Mouse (Mus musculus): ENCODE data around the gene Dera. TPM values are rescaled to one million over a fixed set of nuclear protein-coding genes. Genes with fewer than 3 reads are reported as not detected.

Gene Dera
- polyA plus RNA-seq, 1 experiment from 2014 or later = 59.9 TPM

- 90% methylated on average over 4 of the region's 4 CpGs for WGBS
- no peaks in the 10 kb centered on the region for H3K27me3 ChIP-seq (ENCODE audit: control insufficient read depth, insufficient read depth, low read length)
Observed at GRCm38 (mm10) chr6:137752275-137752655, 2.1 kb upstream of the Dera start.

GRCm38 (mm10) chr6:137754857-137755232 is 499 bp downstream of the Dera start:
- peak; percentile 24; the same call in 1 of the 2 replicates for ATAC-seq (ENCODE audit: low FRiP score)
- peak overlapping the region; percentile 65 for H3K4me2 ChIP-seq
- H3K9ac ChIP-seq (ENCODE audit: low read length) = no peak overlapping the region; the same call in 1 of the 2 replicates
- H3K27me3 ChIP-seq (ENCODE audit: control insufficient read depth, insufficient read depth, low read length) = no peaks in the 10 kb centered on the region
- no peak for DNase-seq (ENCODE audit: low spot score, missing footprints)
- H3K4me1 ChIP-seq (ENCODE audit: control insufficient read depth, insufficient read depth, low read length) = peaks cover 8% of the 10 kb centered on the region
- H3K27ac ChIP-seq (ENCODE audit: low read depth, low read length) = no peak overlapping the region
- H3K36me3 ChIP-seq (ENCODE audit: control insufficient read depth, insufficient read depth, low read length) = no peaks in the 10 kb centered on the region
- peak overlapping the region; percentile 66 for H3K4me3 ChIP-seq (ENCODE audit: low read depth, low read length)
- no peaks in the 10 kb centered on the region for H3K9me3 ChIP-seq (ENCODE audit: control insufficient read depth, low read length)
- WGBS = 6% methylated on average over 8 of the region's 8 CpGs

More at GRCm38 (mm10) chr6:137752275-137752655, 2.1 kb upstream of the Dera start:
- H3K9ac ChIP-seq (ENCODE audit: low read length) = no peak overlapping the region
- H3K9me3 ChIP-seq (ENCODE audit: control insufficient read depth, low read length) = no peaks in the 10 kb centered on the region
- peaks cover 10% of the 10 kb centered on the region; the same call in 1 of the 2 replicates for H3K36me3 ChIP-seq (ENCODE audit: control insufficient read depth, insufficient read depth, low read length)
- DNase-seq (ENCODE audit: low spot score, missing footprints) = peak; percentile 59
- no peak overlapping the region for H3K4me3 ChIP-seq (ENCODE audit: low read depth, low read length)
- H3K4me1 ChIP-seq (ENCODE audit: control insufficient read depth, insufficient read depth, low read length) = peaks cover 4% of the 10 kb centered on the region
- no peak overlapping the region for H3K27ac ChIP-seq (ENCODE audit: low read depth, low read length)
- no peak for ATAC-seq (ENCODE audit: low FRiP score)
- no peak overlapping the region for H3K4me2 ChIP-seq

- Histone ChIP-seq H3K4me2 (no peak overlapping the region), H3K4me3 (ENCODE audit: low read depth, low read length) (no peak overlapping the region), H3K9ac (ENCODE audit: low read length) (no peak overlapping the region), H3K9me3 (ENCODE audit: control insufficient read depth, low read length) (no peaks in the 10 kb centered on the region), H3K4me1 (ENCODE audit: control insufficient read depth, insufficient read depth, low read length) (peaks cover 8% of the 10 kb centered on the region), H3K27ac (ENCODE audit: low read depth, low read length) (no peak overlapping the region), H3K27me3 (ENCODE audit: control insufficient read depth, insufficient read depth, low read length) (no peaks in the 10 kb centered on the region), H3K36me3 (ENCODE audit: control insufficient read depth, insufficient read depth, low read length) (no peaks in the 10 kb centered on the region)
- 75% methylated on average over 5 of the region's 5 CpGs for WGBS
- DNase-seq (ENCODE audit: low spot score, missing footprints) (no peak), ATAC-seq (ENCODE audit: low FRiP score) (no peak)
Observed at GRCm38 (mm10) chr6:137756310-137756709, 2.0 kb downstream of the Dera start.

GRCm38 (mm10) chr6:137757891-137758290 is 3.5 kb downstream of the Dera start:
- ATAC-seq (ENCODE audit: low FRiP score) = no peak

GRCm38 (mm10) chr6:137759681-137760080 is 5.3 kb downstream of the Dera start:
- no peaks in the 10 kb centered on the region for H3K9me3 ChIP-seq (ENCODE audit: control insufficient read depth, low read length)
- H3K27me3 ChIP-seq (ENCODE audit: control insufficient read depth, insufficient read depth, low read length) = no peaks in the 10 kb centered on the region
- H3K9ac ChIP-seq (ENCODE audit: low read length) = no peak overlapping the region
- no peak overlapping the region for H3K27ac ChIP-seq (ENCODE audit: low read depth, low read length)
- WGBS = 43% methylated on average over 8 of the region's 8 CpGs
- DNase-seq (ENCODE audit: low spot score, missing footprints) (peak; percentile 85), ATAC-seq (ENCODE audit: low FRiP score) (peak; percentile 54)
- peaks cover 8% of the 10 kb centered on the region for H3K4me1 ChIP-seq (ENCODE audit: control insufficient read depth, insufficient read depth, low read length)
- no peak overlapping the region for H3K4me3 ChIP-seq (ENCODE audit: low read depth, low read length)
- H3K4me2 ChIP-seq = no peak overlapping the region
- H3K36me3 ChIP-seq (ENCODE audit: control insufficient read depth, insufficient read depth, low read length) = no peaks in the 10 kb centered on the region

More at GRCm38 (mm10) chr6:137757891-137758290, 3.5 kb downstream of the Dera start:
- Histone ChIP-seq H3K27ac (ENCODE audit: low read depth, low read length) (no peak overlapping the region), H3K4me2 (no peak overlapping the region), H3K4me3 (ENCODE audit: low read depth, low read length) (no peak overlapping the region), H3K36me3 (ENCODE audit: control insufficient read depth, insufficient read depth, low read length) (no peaks in the 10 kb centered on the region), H3K4me1 (ENCODE audit: control insufficient read depth, insufficient read depth, low read length) (peaks cover 8% of the 10 kb centered on the region), H3K27me3 (ENCODE audit: control insufficient read depth, insufficient read depth, low read length) (no peaks in the 10 kb centered on the region), H3K9ac (ENCODE audit: low read length) (no peak overlapping the region), H3K9me3 (ENCODE audit: control insufficient read depth, low read length) (no peaks in the 10 kb centered on the region)
- peak; percentile 66 for DNase-seq (ENCODE audit: low spot score, missing footprints)
- WGBS = 84% methylated on average over 1 of the region's 1 CpGs

GRCm38 (mm10) chr6:137760966-137761365 is 6.6 kb downstream of the Dera start:
- no peak overlapping the region for H3K4me2 ChIP-seq
- DNase-seq (ENCODE audit: low spot score, missing footprints) (peak; percentile 67), ATAC-seq (ENCODE audit: low FRiP score) (no peak)
- no peak overlapping the region for H3K4me3 ChIP-seq (ENCODE audit: low read depth, low read length)
- no peak overlapping the region for H3K9ac ChIP-seq (ENCODE audit: low read length)
- no peak overlapping the region for H3K27ac ChIP-seq (ENCODE audit: low read depth, low read length)
- H3K4me1 ChIP-seq (ENCODE audit: control insufficient read depth, insufficient read depth, low read length) = peaks cover 7% of the 10 kb centered on the region; the same call in 1 of the 2 replicates
- no peaks in the 10 kb centered on the region for H3K9me3 ChIP-seq (ENCODE audit: control insufficient read depth, low read length)
- no peaks in the 10 kb centered on the region for H3K27me3 ChIP-seq (ENCODE audit: control insufficient read depth, insufficient read depth, low read length)
- 91% methylated on average over 15 of the region's 15 CpGs for WGBS
- no peaks in the 10 kb centered on the region for H3K36me3 ChIP-seq (ENCODE audit: control insufficient read depth, insufficient read depth, low read length)

- Histone ChIP-seq H3K4me1 (ENCODE audit: control insufficient read depth, insufficient read depth, low read length) (peaks cover 5% of the 10 kb centered on the region; the same call in 1 of the 2 replicates), H3K4me3 (ENCODE audit: low read depth, low read length) (no peak overlapping the region), H3K9me3 (ENCODE audit: control insufficient read depth, low read length) (no peaks in the 10 kb centered on the region), H3K4me2 (no peak overlapping the region), H3K9ac (ENCODE audit: low read length) (no peak overlapping the region), H3K36me3 (ENCODE audit: control insufficient read depth, insufficient read depth, low read length) (no peaks in the 10 kb centered on the region), H3K27ac (ENCODE audit: low read depth, low read length) (no peak overlapping the region), H3K27me3 (ENCODE audit: control insufficient read depth, insufficient read depth, low read length) (no peaks in the 10 kb centered on the region)
- no peak for ATAC-seq (ENCODE audit: low FRiP score)
- peak; percentile 81 for DNase-seq (ENCODE audit: low spot score, missing footprints)
- 34% methylated on average over 3 of the region's 3 CpGs for WGBS
Observed at GRCm38 (mm10) chr6:137764572-137765210, 10.3 kb downstream of the Dera start.

GRCm38 (mm10) chr6:137766177-137766576 is 11.8 kb downstream of the Dera start:
- Histone ChIP-seq H3K9ac (ENCODE audit: low read length) (no peak overlapping the region), H3K36me3 (ENCODE audit: control insufficient read depth, insufficient read depth, low read length) (no peaks in the 10 kb centered on the region), H3K4me2 (no peak overlapping the region), H3K4me1 (ENCODE audit: control insufficient read depth, insufficient read depth, low read length) (peaks cover 3% of the 10 kb centered on the region; the same call in 1 of the 2 replicates), H3K27me3 (ENCODE audit: control insufficient read depth, insufficient read depth, low read length) (no peaks in the 10 kb centered on the region), H3K4me3 (ENCODE audit: low read depth, low read length) (no peak overlapping the region), H3K27ac (ENCODE audit: low read depth, low read length) (no peak overlapping the region), H3K9me3 (ENCODE audit: control insufficient read depth, low read length) (no peaks in the 10 kb centered on the region)
- no peak for DNase-seq (ENCODE audit: low spot score, missing footprints)
- no peak for ATAC-seq (ENCODE audit: low FRiP score)

GRCm38 (mm10) chr6:137771621-137772250 is 17.4 kb downstream of the Dera start:
- H3K27ac ChIP-seq (ENCODE audit: low read depth, low read length) = no peak overlapping the region
- no peak for ATAC-seq (ENCODE audit: low FRiP score)
- 83% methylated on average over 3 of the region's 3 CpGs for WGBS

More at GRCm38 (mm10) chr6:137771621-137772250, 17.4 kb downstream of the Dera start:
- H3K36me3 ChIP-seq (ENCODE audit: control insufficient read depth, insufficient read depth, low read length) = no peaks in the 10 kb centered on the region
- H3K9me3 ChIP-seq (ENCODE audit: control insufficient read depth, low read length) = no peaks in the 10 kb centered on the region
- H3K9ac ChIP-seq (ENCODE audit: low read length) = no peak overlapping the region
- no peak overlapping the region for H3K4me2 ChIP-seq
- DNase-seq (ENCODE audit: low spot score, missing footprints) = no peak
- H3K4me3 ChIP-seq (ENCODE audit: low read depth, low read length) = no peak overlapping the region
- H3K27me3 ChIP-seq (ENCODE audit: control insufficient read depth, insufficient read depth, low read length) = no peaks in the 10 kb centered on the region
- no peaks in the 10 kb centered on the region for H3K4me1 ChIP-seq (ENCODE audit: control insufficient read depth, insufficient read depth, low read length)

Data from midbrain, embryonic 11.5 days (tissue).